Mouse (Mus musculus) liver, adult (tissue): ENCODE measurements at regions not wholly inside any gene's neighbourhood (a gene's known extent, or its start where the extent isn't known, plus 50 kb on each side); places are given as distances from the start of the nearest gene placed in this dataset.

ENCODE experiments used
- GATA4 ChIP-seq: IDR thresholded peaks from 2 replicates; pipeline ENCODE4 v1.6.1; 2014; ENCODE audit warnings: mild to moderate bottlenecking, low read length; ENCODE audit not compliant: insufficient replicate concordance

- TF ChIP-seq GATA4: no peak
These were observed 222.5 kb upstream of the Mctp2 start for GRCm38 (mm10) chr7:72528873-72529272.

- TF ChIP-seq GATA4: no peak
These were observed 231.9 kb upstream of the Mctp2 start for GRCm38 (mm10) chr7:72538288-72538687.

GRCm38 (mm10) chr7:72539915-72540314 lies 233.5 kb upstream of the Mctp2 start:
- no peak for TF ChIP-seq GATA4

GRCm38 (mm10) chr7:72541521-72542478 lies 235.4 kb upstream of the Mctp2 start:
- no peak for TF ChIP-seq GATA4

GRCm38 (mm10) chr7:72543501-72543900 lies 237.1 kb upstream of the Mctp2 start:
- TF ChIP-seq GATA4: no peak

- no peak for TF ChIP-seq GATA4
These were observed 237.5 kb upstream of the Mctp2 start for GRCm38 (mm10) chr7:72543946-72544345.

GRCm38 (mm10) chr7:72567378-72567777 lies 261.0 kb upstream of the Mctp2 start:
- no peak for TF ChIP-seq GATA4

GRCm38 (mm10) chr7:72569177-72569576 lies 262.8 kb upstream of the Mctp2 start:
- TF ChIP-seq GATA4: no peak

- no peak for TF ChIP-seq GATA4
These were observed 267.9 kb upstream of the Mctp2 start for GRCm38 (mm10) chr7:72574316-72574715.

GRCm38 (mm10) chr7:72584427-72584826 lies 278.0 kb upstream of the Mctp2 start:
- TF ChIP-seq GATA4: no peak

- TF ChIP-seq GATA4: no peak
These were observed 282.8 kb upstream of the Mctp2 start for GRCm38 (mm10) chr7:72589241-72589668.

GRCm38 (mm10) chr7:72590351-72591115 lies 284.1 kb upstream of the Mctp2 start:
- no peak for TF ChIP-seq GATA4

GRCm38 (mm10) chr7:72592110-72592509 lies 285.7 kb upstream of the Mctp2 start:
- TF ChIP-seq GATA4: no peak

GRCm38 (mm10) chr7:72592649-72593048 lies 286.2 kb upstream of the Mctp2 start:
- no peak for TF ChIP-seq GATA4

GRCm38 (mm10) chr7:72593259-72593658 lies 286.9 kb upstream of the Mctp2 start:
- TF ChIP-seq GATA4: no peak

GRCm38 (mm10) chr7:72594741-72595140 lies 288.3 kb upstream of the Mctp2 start:
- TF ChIP-seq GATA4: no peak

- TF ChIP-seq GATA4: no peak
These were observed 290.6 kb upstream of the Mctp2 start for GRCm38 (mm10) chr7:72596985-72597384.

- TF ChIP-seq GATA4: no peak
These were observed 295.5 kb upstream of the Mctp2 start for GRCm38 (mm10) chr7:72601933-72602332.
